Mouse (Mus musculus) gastrocnemius, postnatal 25 days (tissue): ENCODE measurements at regions not wholly inside any gene's neighbourhood (a gene's known extent, or its start where the extent isn't known, plus 50 kb on each side); places are given as distances from the start of the nearest gene placed in this dataset.
"Not testable (repeated sequence)": the region's sequence is repeated elsewhere in the genome, so short reads cannot be mapped to it uniquely, and the experiment has no call there.

ENCODE experiments used
- DNase-seq: peaks from one replicate; pipeline ENCODE4 v3.0.0; 2022

GRCm38 (mm10) chr10:117477331-117478201 lies 97.8 kb upstream of the Cpsf6 start:
- no peak for DNase-seq

- no peak for DNase-seq
Observed at GRCm38 (mm10) chr10:117475086-117475945, 95.5 kb upstream of the Cpsf6 start.

GRCm38 (mm10) chr10:117474351-117475085 lies 94.7 kb upstream of the Cpsf6 start:
- no peak for DNase-seq

- no peak for DNase-seq
Observed at GRCm38 (mm10) chr10:117473471-117473870, 93.7 kb upstream of the Cpsf6 start.

- no peak for DNase-seq
Observed at GRCm38 (mm10) chr10:117472568-117472930, 92.7 kb upstream of the Cpsf6 start.

- DNase-seq = no peak
Observed at GRCm38 (mm10) chr10:117471818-117472567, 92.2 kb upstream of the Cpsf6 start.

GRCm38 (mm10) chr10:117471036-117471817 lies 91.4 kb upstream of the Cpsf6 start:
- no peak for DNase-seq

- no peak for DNase-seq
Observed at GRCm38 (mm10) chr10:117470481-117470880, 90.7 kb upstream of the Cpsf6 start.

GRCm38 (mm10) chr10:117469573-117470090 lies 89.8 kb upstream of the Cpsf6 start:
- no peak for DNase-seq

- no peak for DNase-seq
Observed at GRCm38 (mm10) chr10:117468931-117469572, 89.2 kb upstream of the Cpsf6 start.

- no peak for DNase-seq
Observed at GRCm38 (mm10) chr10:117468381-117468780, 88.6 kb upstream of the Cpsf6 start.

GRCm38 (mm10) chr10:117467161-117467560 lies 87.3 kb upstream of the Cpsf6 start:
- no peak for DNase-seq

- DNase-seq = no peak
Observed at GRCm38 (mm10) chr10:117466391-117466790, 86.6 kb upstream of the Cpsf6 start.

GRCm38 (mm10) chr10:117465671-117466250 lies 85.9 kb upstream of the Cpsf6 start:
- no peak for DNase-seq

GRCm38 (mm10) chr10:117465058-117465660 lies 85.3 kb upstream of the Cpsf6 start:
- DNase-seq = no peak

- DNase-seq = not testable (repeated sequence)
Observed at GRCm38 (mm10) chr10:117464331-117464730, 84.5 kb upstream of the Cpsf6 start.

GRCm38 (mm10) chr10:117463636-117464035 lies 83.8 kb upstream of the Cpsf6 start:
- DNase-seq = no peak

- DNase-seq = no peak
Observed at GRCm38 (mm10) chr10:117462921-117463320, 83.1 kb upstream of the Cpsf6 start.

GRCm38 (mm10) chr10:117461791-117462516 lies 82.1 kb upstream of the Cpsf6 start:
- DNase-seq = no peak
